In genomic region chr16:96095966-96096365, GRCm38 (mm10) we compare ENCODE assay signal across 26 mouse cellular contexts. TPM values are rescaled to one million over a fixed set of nuclear protein-coding genes. Genes with fewer than 3 reads are reported as not detected.
DNase-seq lines count a peak whose midpoint lies in the region; ATAC-seq lines count a peak whose summit lies in the region.
"Had no signal": no experiment of that assay in that cellular context is flagged by ENCODE, and none has a peak within 500 bp of the region (broad histone marks: within the 10 kb centered on the region; RNA-seq: fewer than 3 reads in every experiment).

No protein-coding gene starts in this region.

- DNase-seq in 3134 (ENCODE audit: extremely low read depth, insufficient read length, low spot score) (peak; percentile 44), A20 (ENCODE audit: low read depth, low spot score) (peak; percentile 66)
- DNase-seq in Muller cell, postnatal 12 days (ENCODE audit: inconsistent ontology term) = peak; percentile 51
- DNase-seq in induced T-regulatory cell, adult 2 months (ENCODE audit: low read depth) = peak; percentile 34
- no peak for DNase-seq in urinary bladder, adult 2 months (ENCODE audit: low spot score)
- DNase-seq in right cerebral cortex, adult 2 months (ENCODE audit: low spot score in 2 of 2) = no peak
- DNase-seq: adrenal gland, adult 8-10 months; adrenal gland, postnatal 14 days; adrenal gland, postnatal 36 days; cerebellum, adult 11 months; cerebellum, adult 18-20 months; cerebellum, adult 8-10 months; cerebellum, adult 9-11 months; cerebellum, postnatal 14 days; cerebellum, postnatal 36 days; embryo, embryonic 11 days had no signal

- no peaks in the 10 kb centered on the region for H3K4me1 ChIP-seq in midbrain, embryonic 13.5 days (replicated peaks)
- H3K4me1 ChIP-seq: embryonic facial prominence, embryonic 15.5 days; forebrain, embryonic 12.5 days had no signal

- H3K9ac ChIP-seq in midbrain, embryonic 13.5 days (replicated peaks) = no peak overlapping the region
- H3K9ac ChIP-seq: embryonic facial prominence, embryonic 13.5 days; embryonic facial prominence, embryonic 15.5 days; forebrain, embryonic 12.5 days had no signal

- H3K27ac ChIP-seq in midbrain, embryonic 13.5 days = no peak overlapping the region
- H3K27ac ChIP-seq: embryonic facial prominence, embryonic 13.5 days; embryonic facial prominence, embryonic 15.5 days; forebrain, embryonic 10.5 days; forebrain, embryonic 12.5 days had no signal

- no peaks in the 10 kb centered on the region for H3K9me3 ChIP-seq in midbrain, embryonic 13.5 days
- H3K9me3 ChIP-seq: embryonic facial prominence, embryonic 13.5 days; embryonic facial prominence, embryonic 15.5 days; forebrain, embryonic 10.5 days; forebrain, embryonic 12.5 days; G1E had no signal

- no peaks in the 10 kb centered on the region for H3K36me3 ChIP-seq in midbrain, embryonic 13.5 days
- H3K36me3 ChIP-seq: embryonic facial prominence, embryonic 13.5 days; embryonic facial prominence, embryonic 15.5 days; forebrain, embryonic 10.5 days; forebrain, embryonic 12.5 days; G1E had no signal

- WGBS in midbrain, embryonic 13.5 days = 91% methylated on average over 5 of the region's 5 CpGs

- no peak overlapping the region for H3K4me3 ChIP-seq in midbrain, embryonic 13.5 days (replicated peaks)
- H3K4me3 ChIP-seq: embryonic facial prominence, embryonic 13.5 days; embryonic facial prominence, embryonic 15.5 days; erythroblast, embryonic 14.5 days; forebrain, embryonic 10.5 days; forebrain, embryonic 12.5 days had no signal

- no peaks in the 10 kb centered on the region for H3K27me3 ChIP-seq in midbrain, embryonic 13.5 days
- H3K27me3 ChIP-seq: embryonic facial prominence, embryonic 13.5 days; embryonic facial prominence, embryonic 15.5 days; forebrain, embryonic 12.5 days had no signal

- ATAC-seq in midbrain, embryonic 13.5 days = no peak
- ATAC-seq: activated CD4-positive, CD25-positive, alpha-beta regulatory T cell, adult 4 months; forebrain, embryonic 14.5 days; forebrain, embryonic 16.5 days had no signal

- H3K4me2 ChIP-seq in midbrain, embryonic 13.5 days (replicated peaks) = no peak overlapping the region
- H3K4me2 ChIP-seq: embryonic facial prominence, embryonic 13.5 days; embryonic facial prominence, embryonic 15.5 days; forebrain, embryonic 12.5 days had no signal

RNA-seq across cellular contexts. Expression of gene Brwd1, which starts 13.6 kb away (rescaled TPM):
- polyA plus RNA-seq in urinary bladder, adult 2 months (2012; rRNA removed) = 47.4 and 50.1 TPM in 2 replicates
- polyA plus RNA-seq in midbrain, embryonic 13.5 days (2015; fragmentation: Nextera tagmentation; extraction: Ambion mirVana) = 287 and 303 TPM in 2 replicates

RNA-seq across cellular contexts. Expression of gene Hmgn1, which starts 31.6 kb away (rescaled TPM):
- 178 and 181 TPM in 2 replicates for polyA plus RNA-seq in urinary bladder, adult 2 months (2012; rRNA removed)
- 509 and 559 TPM in 2 replicates for polyA plus RNA-seq in midbrain, embryonic 13.5 days (2015; fragmentation: Nextera tagmentation; extraction: Ambion mirVana)

RNA-seq across cellular contexts. Expression of gene Wrb, which starts 49.2 kb away (rescaled TPM):
- 38.2 and 51.0 TPM in 2 replicates for polyA plus RNA-seq in urinary bladder, adult 2 months (2012; rRNA removed)
- 167 and 171 TPM in 2 replicates for polyA plus RNA-seq in midbrain, embryonic 13.5 days (2015; fragmentation: Nextera tagmentation; extraction: Ambion mirVana)

Comparison
In these comparisons a context has a peak if more than half of its experiments do, and no peak if none do; other contexts are left out.
1. DNase-seq: peak in 3134 (single experiment), A20 (single experiment), Muller cell, postnatal 12 days (single experiment) and induced T-regulatory cell, adult 2 months (single experiment); none in urinary bladder, adult 2 months (single experiment) and right cerebral cortex, adult 2 months (0 of 2).